7 mouse cellular contexts compared by ENCODE assay signal in genomic region chr8:126770374-126770773, GRCm38 (mm10).
DNase-seq lines count a peak whose midpoint lies in the region; ATAC-seq and TF ChIP-seq lines count a peak whose summit lies in the region.
"Not testable (repeated sequence)": the region's sequence is repeated elsewhere in the genome, so short reads cannot be mapped to it uniquely, and the experiment has no call there.

No protein-coding gene starts in this region.

- not testable (repeated sequence) for TF ChIP-seq POLR2A in kidney, adult 2 months (IDR thresholded peaks at IDR 0.05; ENCODE audit: low read depth, low read length); small intestine, adult 2 months (IDR thresholded peaks at IDR 0.05; ENCODE audit: low read depth, low read length)

- H3K27me3 ChIP-seq in intestine, embryonic 14.5 days (replicated peaks; ENCODE audit: control insufficient read depth, insufficient read depth, low read length); intestine, postnatal 0 days (replicated peaks; ENCODE audit: control insufficient read depth, insufficient read depth, low read length); kidney, adult 2 months (replicated peaks; ENCODE audit: control insufficient read depth, insufficient read depth, low read length); small intestine, adult 2 months (ENCODE audit: control insufficient read depth, insufficient read depth, low read length); stomach, embryonic 16.5 days (ENCODE audit: control insufficient read depth, insufficient read depth, low read length): not testable (repeated sequence)

- H3K4me1 ChIP-seq in intestine, embryonic 14.5 days (replicated peaks; ENCODE audit: control insufficient read depth, insufficient read depth, low read length); intestine, postnatal 0 days (replicated peaks; ENCODE audit: control insufficient read depth, insufficient read depth, low read length); stomach, embryonic 16.5 days (ENCODE audit: control insufficient read depth, insufficient read depth, low read length): not testable (repeated sequence)
- peaks cover 14% of the 10 kb centered on the region; the same call in 1 of the 2 replicates for H3K4me1 ChIP-seq in kidney, adult 2 months (ENCODE audit: control insufficient read depth, insufficient read depth, low read length)
- H3K4me1 ChIP-seq in small intestine, adult 2 months (ENCODE audit: control insufficient read depth, insufficient read depth, insufficient read length, low read length), result peaks cover 69% of the 10 kb centered on the region

- TF ChIP-seq CTCF in intestine, postnatal 0 days (IDR thresholded peaks at IDR 0.05; ENCODE audit: low read depth); kidney, adult 2 months (conservative IDR thresholded peaks at IDR 0.05; ENCODE audit: insufficient read depth, insufficient read length, low read depth, low read length); small intestine, adult 2 months (IDR thresholded peaks at IDR 0.05; ENCODE audit: extremely low read depth, insufficient read length, insufficient replicate concordance, low read depth, low read length): not testable (repeated sequence)

- ATAC-seq in intestine, embryonic 14.5 days (replicated peaks; ENCODE audit: low FRiP score, low TSS enrichment, low read depth), result peak; percentile 37
- peak; percentile 58 for ATAC-seq in intestine, postnatal 0 days
- ATAC-seq in stomach, embryonic 16.5 days (ENCODE audit: insufficient read depth, low FRiP score), result peak; percentile 79; the same call in 1 of the 2 replicates

- H3K9ac ChIP-seq in intestine, embryonic 14.5 days (ENCODE audit: low read length); intestine, postnatal 0 days (ENCODE audit: low read depth, low read length); stomach, embryonic 16.5 days (ENCODE audit: low read length): not testable (repeated sequence)

- not testable (repeated sequence) for H3K9me3 ChIP-seq in intestine, embryonic 14.5 days (ENCODE audit: control insufficient read depth, low read length); intestine, postnatal 0 days (ENCODE audit: control insufficient read depth); stomach, embryonic 16.5 days (replicated peaks; ENCODE audit: control insufficient read depth, low read length)

- H3K27ac ChIP-seq in intestine, embryonic 14.5 days (ENCODE audit: low read depth); kidney, adult 2 months (ENCODE audit: insufficient read depth, low read depth, low read length); stomach, embryonic 16.5 days (ENCODE audit: low read length): not testable (repeated sequence)
- H3K27ac ChIP-seq in intestine, postnatal 0 days (ENCODE audit: low read depth, low read length), result peak overlapping the region; percentile 85
- H3K27ac ChIP-seq in small intestine, adult 2 months (ENCODE audit: insufficient read depth, low read depth, low read length), result peak overlapping the region; percentile 98

- WGBS in intestine, embryonic 14.5 days, result 77% methylated on average over 2 of the region's 2 CpGs
- 41% methylated on average over 2 of the region's 2 CpGs for WGBS in intestine, postnatal 0 days
- WGBS in kidney, adult 2 months, result 49% methylated on average over 2 of the region's 2 CpGs
- 22% methylated on average over 2 of the region's 2 CpGs for WGBS in small intestine, adult 2 months
- WGBS in stomach, embryonic 16.5 days, result 71% methylated on average over 2 of the region's 2 CpGs

- H3K4me2 ChIP-seq in intestine, embryonic 14.5 days (ENCODE audit: low read length); intestine, postnatal 0 days (replicated peaks; ENCODE audit: low read depth); stomach, embryonic 16.5 days (ENCODE audit: low read depth, low read length): not testable (repeated sequence)

- DNase-seq in intestine, embryonic 14.5 days (ENCODE audit: low spot score), result not testable (repeated sequence)
- peak; percentile 75 for DNase-seq in kidney, adult 2 months
- DNase-seq in kidney, postnatal 10 days, result peak; percentile 62
- peak; percentile 75 to 84 for DNase-seq in kidney, postnatal 36 days

- not testable (repeated sequence) for H3K4me3 ChIP-seq in intestine, embryonic 14.5 days (ENCODE audit: low read depth, low read length); intestine, postnatal 0 days (ENCODE audit: low read depth, low read length); kidney, adult 2 months (ENCODE audit: insufficient read depth, low read depth, low read length); small intestine, adult 2 months (ENCODE audit: low read depth, low read length); stomach, embryonic 16.5 days (replicated peaks; ENCODE audit: low read length)

- H3K36me3 ChIP-seq in intestine, embryonic 14.5 days (ENCODE audit: control insufficient read depth, insufficient read depth, low read length); intestine, postnatal 0 days (ENCODE audit: control insufficient read depth, insufficient read depth); kidney, adult 2 months (ENCODE audit: control insufficient read depth, insufficient read depth, low read length); small intestine, adult 2 months (ENCODE audit: control insufficient read depth, insufficient read depth, low read length); stomach, embryonic 16.5 days (ENCODE audit: control insufficient read depth, insufficient read depth, low read length): not testable (repeated sequence)
